Mouse (Mus musculus): ENCODE results near the gene Cald1.

- TF ChIP-seq POLR2A (IDR thresholded peaks at IDR 0.05; ENCODE audit: low read depth, low read length) (no peak), CTCF (conservative IDR thresholded peaks at IDR 0.05; ENCODE audit: insufficient read depth, insufficient read length, low read depth, low read length) (no peak)
Observed at GRCm38 (mm10) chr6:34583365-34583764, 14.9 kb upstream of the Cald1 start.

All from kidney, adult 2 months (tissue).